Mouse (Mus musculus): ENCODE measurements at regions not wholly inside any gene's neighbourhood (a gene's known extent, or its start where the extent isn't known, plus 50 kb on each side); places are given as distances from the start of the nearest gene placed in this dataset.

DNA sequence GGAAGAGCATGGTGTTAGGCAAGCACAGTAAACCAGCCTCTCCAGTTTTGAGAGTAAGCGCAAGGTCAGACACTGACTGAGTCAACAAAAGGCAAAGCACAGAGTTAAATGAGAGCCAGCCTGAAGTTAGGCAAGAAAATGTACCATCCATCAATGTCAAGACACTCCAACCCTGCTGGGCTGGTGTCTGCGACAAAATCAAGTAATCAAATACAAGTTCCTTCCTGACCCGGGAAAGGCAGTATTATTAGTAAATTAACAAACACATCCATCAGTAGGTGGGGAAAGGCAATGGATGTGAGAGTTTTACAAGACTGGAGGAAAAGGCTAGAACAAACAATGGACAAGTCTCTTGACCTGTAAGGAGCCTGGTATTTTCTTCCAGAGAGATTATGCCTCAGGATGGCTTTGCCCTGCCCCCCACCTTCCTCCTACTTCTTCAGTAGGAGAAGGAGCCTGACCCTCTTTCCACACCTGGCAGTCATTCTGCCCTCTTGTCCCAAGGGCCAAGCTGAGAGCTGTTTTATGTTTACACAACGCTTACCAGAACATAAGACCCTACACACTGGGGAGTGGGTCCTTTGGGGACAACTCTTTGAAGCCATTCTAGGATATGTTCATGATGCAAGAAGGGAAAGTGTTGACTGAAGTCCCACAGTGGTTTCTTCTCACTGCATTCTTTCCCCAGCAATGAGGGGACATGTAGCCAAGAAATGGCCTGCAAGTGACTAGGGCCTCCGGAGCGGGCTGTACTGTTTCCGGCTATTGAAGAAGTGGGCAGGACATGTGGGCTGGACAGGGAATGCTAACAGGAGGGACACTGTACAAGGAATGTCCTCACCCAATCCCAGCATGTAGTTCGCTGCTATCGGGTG lies 461.7 kb upstream of the Gm10131 start:
- no peak overlapping the region for H3K27ac ChIP-seq (ENCODE audit: insufficient read depth, low read depth, low read length)
- no peak overlapping the region for H3K4me3 ChIP-seq (ENCODE audit: insufficient read depth, low read depth, low read length)
- TF ChIP-seq CTCF (IDR thresholded peaks at IDR 0.05; ENCODE audit: insufficient read depth, low read depth, low read length) (no peak), POLR2A (IDR thresholded peaks at IDR 0.05; ENCODE audit: insufficient read depth, low read depth, low read length) (no peak)
- 85% methylated on average over 9 of the region's 9 CpGs for whole genome bisulfite sequencing
- H3K4me1 ChIP-seq (ENCODE audit: control insufficient read depth, insufficient read depth, low read length) = no peaks in the 10 kb centered on the region

DNA sequence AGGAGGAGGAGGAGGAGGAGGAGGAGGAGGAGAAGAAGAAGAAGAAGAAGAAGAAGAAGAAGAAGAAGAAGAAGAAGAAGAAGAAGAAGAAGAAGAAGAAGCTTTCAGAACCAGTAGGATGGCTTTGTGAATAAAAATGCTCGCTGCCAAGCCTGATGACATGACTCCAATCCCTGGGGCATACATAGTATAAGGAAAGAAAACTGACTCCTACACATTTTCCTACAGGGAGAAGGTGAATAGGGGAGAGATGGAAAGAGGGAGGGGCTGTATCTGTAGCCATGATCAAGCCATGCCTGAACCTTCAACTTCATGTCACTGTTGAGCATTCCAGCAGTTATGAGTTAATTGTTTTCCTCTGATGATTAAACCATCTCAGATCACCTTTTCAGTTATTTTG lies 460.2 kb upstream of the Gm10131 start:
- TF ChIP-seq CTCF (IDR thresholded peaks at IDR 0.05; ENCODE audit: insufficient read depth, low read depth, low read length) (no peak), POLR2A (IDR thresholded peaks at IDR 0.05; ENCODE audit: insufficient read depth, low read depth, low read length) (no peak)
- Histone ChIP-seq H3K4me1 (ENCODE audit: control insufficient read depth, insufficient read depth, low read length) (no peaks in the 10 kb centered on the region), H3K27ac (ENCODE audit: insufficient read depth, low read depth, low read length) (no peak overlapping the region), H3K4me3 (ENCODE audit: insufficient read depth, low read depth, low read length) (no peak overlapping the region)
- 94% methylated on average over 1 of the region's 1 CpGs for WGBS

DNA sequence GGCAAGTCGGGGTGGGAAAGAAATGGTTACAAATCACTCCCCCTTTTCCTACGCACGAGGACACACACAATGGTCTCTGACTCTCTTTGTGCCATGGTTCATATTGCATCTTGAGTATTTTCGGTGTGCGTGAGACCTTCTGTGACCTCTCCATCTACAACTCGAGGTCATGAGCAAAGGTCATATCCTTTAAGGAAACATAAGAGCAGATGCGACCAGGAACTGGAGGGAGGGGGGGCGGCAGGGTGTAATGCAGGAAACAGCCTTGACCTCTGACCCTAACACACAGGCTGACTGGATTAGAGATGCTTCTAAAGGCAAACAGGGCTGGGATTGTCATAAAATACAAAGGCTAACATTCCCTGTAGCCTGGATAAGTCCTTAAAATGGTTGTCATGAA lies 450.7 kb upstream of the Gm10131 start:
- H3K27ac ChIP-seq (ENCODE audit: insufficient read depth, low read depth, low read length) = no peak overlapping the region
- H3K4me3 ChIP-seq (ENCODE audit: insufficient read depth, low read depth, low read length) = no peak overlapping the region
- WGBS = 82% methylated on average over 8 of the region's 8 CpGs

DNA sequence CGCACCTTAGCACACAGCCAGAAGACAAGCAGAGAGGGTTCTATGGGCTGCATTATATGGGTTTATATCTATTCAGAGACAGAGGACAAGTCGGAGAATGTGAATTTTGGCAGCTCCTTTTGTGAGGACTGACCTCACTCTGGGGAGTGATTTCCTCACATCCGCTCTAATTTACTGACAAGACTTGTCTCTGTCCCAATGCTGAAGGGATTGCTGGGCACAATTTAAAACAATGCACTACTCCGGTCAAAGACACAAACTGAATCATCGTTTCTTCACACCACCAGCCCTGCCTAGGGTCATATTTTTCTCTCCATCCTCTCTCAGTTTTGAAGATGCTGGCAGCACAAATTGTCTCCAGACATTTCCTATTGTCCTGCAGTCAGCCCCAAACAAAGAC lies 438.2 kb upstream of the Gm10131 start:
- Histone ChIP-seq H3K27ac (ENCODE audit: insufficient read depth, low read depth, low read length) (no peak overlapping the region), H3K4me3 (ENCODE audit: insufficient read depth, low read depth, low read length) (no peak overlapping the region), H3K4me1 (ENCODE audit: control insufficient read depth, insufficient read depth, low read length) (no peaks in the 10 kb centered on the region)
- WGBS = 85% methylated on average over 5 of the region's 5 CpGs
- TF ChIP-seq POLR2A (IDR thresholded peaks at IDR 0.05; ENCODE audit: insufficient read depth, low read depth, low read length) (no peak), CTCF (IDR thresholded peaks at IDR 0.05; ENCODE audit: insufficient read depth, low read depth, low read length) (no peak)

More for the DNA sequence above, 450.7 kb upstream of the Gm10131 start:
- no peaks in the 10 kb centered on the region for H3K4me1 ChIP-seq (ENCODE audit: control insufficient read depth, insufficient read depth, low read length)
- no peak for TF ChIP-seq POLR2A (IDR thresholded peaks at IDR 0.05; ENCODE audit: insufficient read depth, low read depth, low read length)
- TF ChIP-seq CTCF (IDR thresholded peaks at IDR 0.05; ENCODE audit: insufficient read depth, low read depth, low read length) = no peak

DNA sequence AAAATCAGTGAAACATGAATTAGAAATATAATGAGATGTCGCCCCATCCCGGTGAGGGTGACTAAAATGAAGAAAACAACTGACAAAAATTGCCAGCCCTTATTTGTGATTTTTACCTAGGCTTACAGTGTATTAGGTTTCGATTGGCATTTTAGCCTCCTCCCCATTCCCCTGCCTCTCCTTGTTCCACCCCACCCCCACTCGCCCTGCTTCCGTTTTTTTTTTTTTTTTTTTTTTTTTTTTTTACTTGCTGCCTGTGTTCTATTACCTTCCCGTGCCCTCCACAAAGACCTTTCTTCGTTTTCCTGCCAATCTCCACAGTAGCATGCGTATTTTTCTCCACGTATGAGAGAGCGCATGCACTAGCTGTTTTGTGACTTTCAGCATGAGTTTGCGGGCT lies 435.3 kb upstream of the Gm10131 start:
- TF ChIP-seq CTCF (IDR thresholded peaks at IDR 0.05; ENCODE audit: insufficient read depth, low read depth, low read length) (no peak), POLR2A (IDR thresholded peaks at IDR 0.05; ENCODE audit: insufficient read depth, low read depth, low read length) (no peak)
- WGBS = 31% methylated on average over 11 of the region's 11 CpGs
- Histone ChIP-seq H3K4me1 (ENCODE audit: control insufficient read depth, insufficient read depth, low read length) (no peaks in the 10 kb centered on the region), H3K27ac (ENCODE audit: insufficient read depth, low read depth, low read length) (no peak overlapping the region), H3K4me3 (ENCODE audit: insufficient read depth, low read depth, low read length) (no peak overlapping the region)

DNA sequence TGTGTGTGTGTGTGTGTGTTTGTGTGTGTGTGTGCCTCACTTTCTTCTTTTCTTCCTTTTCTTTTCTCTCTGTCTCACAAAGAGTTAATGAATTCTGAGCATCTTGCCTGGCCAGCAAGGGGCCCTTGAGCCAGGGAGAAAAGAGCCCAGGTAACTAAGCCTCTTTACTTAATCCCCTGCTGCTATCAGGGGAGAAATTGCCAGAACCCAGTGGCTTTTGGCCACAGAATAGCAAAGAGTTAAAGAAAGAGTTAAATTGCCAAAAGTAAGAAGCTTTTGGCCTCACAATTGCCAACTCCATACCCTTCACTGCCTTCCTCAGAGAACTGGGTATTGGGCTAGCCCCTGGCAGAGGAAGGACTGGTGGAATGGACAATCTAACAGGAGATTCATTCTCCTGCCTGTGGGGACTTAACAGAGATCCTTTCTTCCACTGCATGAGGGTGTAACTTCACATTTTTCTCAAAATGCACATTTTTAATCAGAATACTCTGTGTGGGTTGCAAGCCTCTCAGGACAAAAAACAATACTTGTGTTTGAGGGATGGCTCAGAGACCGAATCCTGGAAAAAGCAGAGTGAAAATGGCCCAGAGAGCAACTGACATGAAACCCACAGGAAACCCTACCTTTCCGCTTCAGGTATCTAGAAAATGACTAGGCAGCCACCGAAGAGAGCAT lies 431.0 kb upstream of the Gm10131 start:
- no peak for TF ChIP-seq CTCF (IDR thresholded peaks at IDR 0.05; ENCODE audit: insufficient read depth, low read depth, low read length)
- no peak for TF ChIP-seq POLR2A (IDR thresholded peaks at IDR 0.05; ENCODE audit: insufficient read depth, low read depth, low read length)
- Histone ChIP-seq H3K4me3 (ENCODE audit: insufficient read depth, low read depth, low read length) (no peak overlapping the region), H3K27ac (ENCODE audit: insufficient read depth, low read depth, low read length) (no peak overlapping the region), H3K4me1 (ENCODE audit: control insufficient read depth, insufficient read depth, low read length) (no peaks in the 10 kb centered on the region)
- 70% methylated on average over 3 of the region's 3 CpGs for WGBS

DNA sequence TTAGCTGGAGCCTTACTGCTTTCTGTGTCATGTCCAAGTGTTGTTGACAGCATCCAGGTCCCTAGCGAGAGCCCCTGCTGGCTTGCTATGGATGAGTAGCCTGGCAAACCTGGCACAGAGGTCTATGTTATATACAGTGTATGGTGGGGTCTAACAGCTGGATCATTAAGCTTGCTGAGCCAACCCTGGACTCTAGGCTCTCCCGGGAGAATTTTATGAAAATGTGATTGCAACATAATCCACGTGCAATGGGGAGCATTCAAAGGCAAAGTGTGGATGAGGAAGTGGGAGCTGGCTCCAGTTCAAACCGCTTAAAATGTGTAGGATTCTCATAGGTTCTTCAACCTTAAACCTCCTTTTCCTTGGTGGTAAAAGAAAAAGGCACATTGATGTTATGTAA lies 427.7 kb upstream of the Gm10131 start:
- H3K4me3 ChIP-seq (ENCODE audit: insufficient read depth, low read depth, low read length) = no peak overlapping the region
- 82% methylated on average over 4 of the region's 4 CpGs for WGBS

DNA sequence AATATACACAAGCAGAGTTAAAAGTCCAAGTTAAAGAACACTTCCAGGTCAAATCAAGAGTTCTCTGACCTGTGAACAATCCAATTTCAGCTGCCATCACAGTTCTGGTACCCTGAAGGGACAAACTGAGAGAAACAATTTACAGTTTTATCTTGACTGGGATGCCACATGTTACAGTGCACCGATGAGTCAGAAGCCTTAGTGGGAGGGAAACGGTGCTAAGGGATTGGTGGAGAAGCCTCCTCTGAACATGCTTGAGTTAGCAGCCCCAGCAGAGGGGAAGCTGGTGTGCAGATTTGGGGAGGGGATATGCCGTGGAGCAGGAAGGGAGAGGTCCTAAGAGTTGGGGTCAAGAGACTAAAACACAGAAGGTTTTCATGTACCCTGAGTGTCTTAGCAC lies 423.9 kb upstream of the Gm10131 start:
- no peak for TF ChIP-seq CTCF (IDR thresholded peaks at IDR 0.05; ENCODE audit: insufficient read depth, low read depth, low read length)
- TF ChIP-seq POLR2A (IDR thresholded peaks at IDR 0.05; ENCODE audit: insufficient read depth, low read depth, low read length) = no peak

More for the DNA sequence above, 427.7 kb upstream of the Gm10131 start:
- TF ChIP-seq CTCF (IDR thresholded peaks at IDR 0.05; ENCODE audit: insufficient read depth, low read depth, low read length) = no peak
- no peak for TF ChIP-seq POLR2A (IDR thresholded peaks at IDR 0.05; ENCODE audit: insufficient read depth, low read depth, low read length)
- no peak overlapping the region for H3K27ac ChIP-seq (ENCODE audit: insufficient read depth, low read depth, low read length)
- H3K4me1 ChIP-seq (ENCODE audit: control insufficient read depth, insufficient read depth, low read length) = no peaks in the 10 kb centered on the region

DNA sequence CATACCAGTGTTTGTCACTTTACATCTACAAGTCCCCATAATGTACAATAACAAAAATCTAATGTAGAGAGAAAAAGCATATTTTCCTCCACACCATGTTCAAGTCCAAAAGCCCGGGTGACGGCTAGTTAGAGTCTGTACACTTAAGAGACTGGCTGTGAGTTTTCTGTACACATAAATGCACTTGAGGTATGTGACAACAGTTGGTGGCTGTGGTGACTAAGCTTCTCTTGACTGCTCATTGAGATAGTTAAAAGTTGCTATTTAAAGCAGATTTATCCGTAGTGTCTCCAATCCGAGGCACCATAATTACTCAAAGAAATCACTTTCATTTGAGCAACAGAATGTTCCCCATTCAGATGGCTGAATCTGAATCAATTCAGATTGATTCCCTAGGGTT lies 421.9 kb upstream of the Gm10131 start:
- no peak overlapping the region for H3K27ac ChIP-seq (ENCODE audit: insufficient read depth, low read depth, low read length)
- 50% methylated on average over 4 of the region's 4 CpGs for WGBS
- H3K4me3 ChIP-seq (ENCODE audit: insufficient read depth, low read depth, low read length) = no peak overlapping the region
- no peaks in the 10 kb centered on the region for H3K4me1 ChIP-seq (ENCODE audit: control insufficient read depth, insufficient read depth, low read length)
- TF ChIP-seq POLR2A (IDR thresholded peaks at IDR 0.05; ENCODE audit: insufficient read depth, low read depth, low read length) (no peak), CTCF (IDR thresholded peaks at IDR 0.05; ENCODE audit: insufficient read depth, low read depth, low read length) (no peak)

More for the DNA sequence above, 423.9 kb upstream of the Gm10131 start:
- WGBS = 37% methylated on average over 3 of the region's 3 CpGs
- Histone ChIP-seq H3K4me1 (ENCODE audit: control insufficient read depth, insufficient read depth, low read length) (no peaks in the 10 kb centered on the region), H3K4me3 (ENCODE audit: insufficient read depth, low read depth, low read length) (no peak overlapping the region), H3K27ac (ENCODE audit: insufficient read depth, low read depth, low read length) (no peak overlapping the region)
